Mouse (Mus musculus): ENCODE measurements around the gene Ccdc182.

The Ccdc182 gene

DNA sequence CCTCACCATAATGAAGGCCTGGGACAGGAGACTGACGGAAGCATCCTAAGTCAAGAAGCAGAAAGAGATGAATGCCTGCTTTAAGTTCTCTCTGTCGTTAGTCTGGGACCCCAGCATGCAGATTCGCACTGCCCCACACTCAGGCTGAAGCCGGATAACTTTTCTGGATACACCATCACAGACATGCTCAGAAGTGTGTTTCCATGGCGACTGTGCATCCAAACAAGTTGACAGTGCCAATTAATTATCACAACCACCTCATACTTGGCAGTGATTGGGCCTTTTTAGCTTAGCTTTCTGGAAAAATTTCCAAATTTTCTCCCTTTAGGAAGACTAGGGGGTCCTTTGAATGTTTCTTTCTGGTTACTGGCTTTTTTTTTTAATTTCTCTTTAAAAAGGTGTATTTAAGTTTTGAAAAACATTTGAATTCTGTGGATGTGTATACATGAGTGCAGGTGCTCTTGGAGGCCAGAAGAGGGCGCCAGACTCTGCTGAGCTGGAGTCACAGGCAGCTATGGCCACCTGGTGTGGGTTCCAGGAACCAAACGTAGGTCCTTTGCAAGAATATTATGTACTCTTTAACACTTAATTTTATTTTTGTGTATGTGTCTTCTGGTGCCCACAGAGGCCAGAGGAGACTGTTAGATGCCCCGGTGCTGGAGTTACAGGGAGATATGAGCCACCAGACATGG lies 12.3 kb upstream of the Ccdc182 start:
- no peak for DNase-seq (ENCODE audit: low spot score)

GRCm38 (mm10) chr11:88282516-88282915 lies 11.3 kb upstream of the Ccdc182 start:
- DNase-seq (ENCODE audit: low spot score) = no peak

GRCm38 (mm10) chr11:88286019-88286418 lies 7.8 kb upstream of the Ccdc182 start:
- DNase-seq (ENCODE audit: low spot score) = no peak

GRCm38 (mm10) chr11:88288400-88288799 lies 5.5 kb upstream of the Ccdc182 start:
- DNase-seq (ENCODE audit: low spot score) = no peak

GRCm38 (mm10) chr11:88288805-88289340 lies 5.0 kb upstream of the Ccdc182 start:
- DNase-seq (ENCODE audit: low spot score) = no peak

DNA sequence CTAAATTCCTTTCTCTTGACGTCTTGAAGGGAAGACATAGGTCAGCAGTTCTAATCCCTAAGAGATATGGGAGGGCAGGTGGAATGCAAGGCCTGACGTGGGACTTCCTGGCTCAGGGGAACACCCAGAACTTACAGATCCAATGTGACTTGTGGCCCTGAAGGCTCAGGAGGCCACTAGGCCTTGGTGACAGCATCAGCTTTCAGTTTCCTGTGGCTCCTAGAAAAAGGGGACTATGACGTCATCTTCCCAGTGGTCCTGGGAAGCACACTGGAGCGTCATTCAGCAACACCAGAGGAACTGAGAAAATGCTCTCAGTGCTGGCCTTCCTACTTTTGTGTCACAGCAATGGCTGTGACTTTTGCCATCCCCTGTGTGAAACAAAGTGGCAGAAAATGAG lies 2.6 kb upstream of the Ccdc182 start:
- no peak for DNase-seq (ENCODE audit: low spot score)

GRCm38 (mm10) chr11:88291688-88292087 lies 2.2 kb upstream of the Ccdc182 start:
- DNase-seq (ENCODE audit: low spot score) = no peak

DNA sequence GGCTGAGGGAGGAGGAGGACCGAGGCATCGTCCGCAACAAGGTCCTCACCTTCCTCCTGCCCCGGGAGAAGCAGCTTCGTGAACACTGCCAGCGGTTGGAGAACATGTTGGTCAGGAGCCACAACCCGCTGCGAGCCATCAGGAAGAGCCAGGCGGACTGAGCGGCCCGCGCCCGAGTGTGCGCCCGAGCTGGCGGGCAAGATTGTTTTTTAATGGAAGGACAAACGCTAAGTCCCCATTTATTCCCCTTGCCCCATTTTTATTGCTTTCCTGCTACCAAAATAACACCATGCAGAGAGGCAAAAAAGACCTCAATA lies 494 bp downstream of the Ccdc182 start:
- no peak for DNase-seq (ENCODE audit: low spot score)

DNA sequence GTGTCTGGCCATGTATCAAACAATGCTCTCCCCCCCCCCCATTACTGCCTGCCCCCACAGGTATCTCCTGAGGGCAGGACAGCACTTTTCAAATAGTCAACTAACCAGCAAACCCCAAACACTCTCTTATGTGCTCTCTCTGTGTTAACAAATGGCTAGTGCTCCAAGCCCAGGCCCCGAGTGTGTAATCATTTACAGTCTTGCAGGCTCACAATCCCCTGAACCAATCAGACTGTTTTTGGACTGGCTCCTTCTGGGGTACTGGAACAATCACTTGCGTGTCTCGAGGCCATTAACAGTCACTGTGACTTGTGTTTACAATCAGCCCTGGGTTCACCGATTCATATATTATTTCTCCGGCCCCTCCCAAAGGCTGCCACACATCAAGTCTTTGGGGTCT lies 1.4 kb downstream of the Ccdc182 start:
- DNase-seq (ENCODE audit: low spot score) = no peak

DNA sequence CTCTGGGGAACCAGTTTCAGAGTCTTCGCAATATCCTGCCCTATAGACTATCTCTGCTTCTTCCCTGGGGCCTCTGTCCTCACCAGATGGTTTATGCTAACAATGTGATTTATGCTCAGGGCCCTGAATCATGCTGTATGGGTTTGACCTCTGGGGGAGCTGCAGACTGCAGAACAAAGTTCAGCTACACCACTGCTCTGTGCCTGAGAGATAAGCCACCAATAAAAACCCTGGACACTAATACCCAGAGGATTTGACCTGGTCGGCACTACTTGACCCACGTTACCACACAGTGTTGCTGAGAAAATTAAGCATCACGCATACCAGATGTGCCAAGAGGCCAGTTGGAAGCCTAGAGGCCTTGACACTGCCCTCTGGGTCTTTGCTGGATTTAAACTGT lies 3.7 kb downstream of the Ccdc182 start:
- DNase-seq (ENCODE audit: low spot score) = no peak

DNA sequence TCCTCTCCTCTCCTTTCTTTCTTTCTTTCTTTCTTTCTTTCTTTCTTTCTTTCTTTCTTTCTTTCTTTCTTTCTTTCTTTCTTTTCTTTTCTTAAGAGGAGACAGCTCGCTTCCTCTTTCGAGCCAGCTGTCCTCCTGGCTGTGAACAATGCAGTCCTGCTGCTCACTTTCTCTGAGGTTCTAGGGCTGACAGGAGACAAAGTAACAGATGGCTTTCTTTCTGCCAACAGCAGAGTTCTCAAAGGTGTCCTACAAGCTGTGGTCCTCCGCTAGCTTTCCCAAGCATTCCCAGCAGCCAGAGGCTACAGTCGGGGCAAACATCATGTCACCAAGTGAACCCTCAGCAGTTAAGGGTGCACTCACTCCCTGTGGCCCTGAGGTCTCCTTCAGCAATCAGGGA lies 5.5 kb downstream of the Ccdc182 start:
- no peak for DNase-seq (ENCODE audit: low spot score)

- no peak for DNase-seq (ENCODE audit: low spot score)
Measured at GRCm38 (mm10) chr11:88301619-88302018, 7.8 kb downstream of the Ccdc182 start.

- DNase-seq (ENCODE audit: low spot score) = no peak
Measured at GRCm38 (mm10) chr11:88305759-88306158, 11.9 kb downstream of the Ccdc182 start.

GRCm38 (mm10) chr11:88307616-88308543 lies 14.0 kb downstream of the Ccdc182 start:
- DNase-seq (ENCODE audit: low spot score) = no peak

- no peak for DNase-seq (ENCODE audit: low spot score)
Measured at GRCm38 (mm10) chr11:88309059-88309700, 15.3 kb downstream of the Ccdc182 start.

GRCm38 (mm10) chr11:88310773-88311172 lies 16.9 kb downstream of the Ccdc182 start:
- no peak for DNase-seq (ENCODE audit: low spot score)

DNA sequence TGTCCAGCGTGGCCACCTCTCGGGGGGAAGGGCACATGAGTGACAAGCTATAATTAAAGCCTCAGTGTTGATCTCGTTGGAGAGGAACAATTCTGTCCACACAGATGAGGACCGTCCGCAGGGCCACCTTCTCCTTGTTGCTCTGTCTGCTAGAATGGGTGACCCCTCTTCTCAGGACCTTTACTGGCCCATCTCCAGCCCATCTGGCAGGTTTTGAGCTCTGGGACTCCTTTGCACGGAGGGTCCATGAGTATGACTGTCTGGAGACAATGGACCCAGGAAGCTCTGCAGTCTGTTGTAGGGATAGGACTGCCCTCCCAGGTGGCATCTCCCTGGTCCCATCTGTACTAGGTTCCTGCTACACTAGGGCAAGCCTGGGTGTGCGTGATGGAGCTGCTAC lies 17.7 kb downstream of the Ccdc182 start:
- DNase-seq (ENCODE audit: low spot score) = no peak

DNA sequence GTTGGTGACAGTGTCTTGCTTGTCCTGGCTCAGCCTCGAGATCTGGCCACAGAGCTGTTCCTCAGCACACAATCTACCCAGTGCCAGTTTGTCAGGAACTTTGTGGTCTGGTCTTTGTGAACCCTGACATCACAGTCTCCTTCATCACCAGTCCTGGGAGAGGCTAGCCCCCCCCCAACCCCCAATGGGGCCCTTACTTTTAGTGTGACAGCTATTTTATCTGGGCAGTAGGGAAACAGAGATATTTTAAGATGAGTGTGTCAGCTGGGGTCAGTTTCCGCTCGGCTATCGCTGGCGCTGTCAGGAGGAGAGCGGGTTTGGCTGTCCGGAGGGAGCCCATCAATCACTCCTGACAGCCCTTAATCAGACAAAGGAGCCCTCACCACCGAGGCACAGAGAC lies 19.7 kb downstream of the Ccdc182 start:
- no peak for DNase-seq (ENCODE audit: low spot score)

- no peak for DNase-seq (ENCODE audit: low spot score)
Measured at GRCm38 (mm10) chr11:88314471-88314870, 20.6 kb downstream of the Ccdc182 start.

DNA sequence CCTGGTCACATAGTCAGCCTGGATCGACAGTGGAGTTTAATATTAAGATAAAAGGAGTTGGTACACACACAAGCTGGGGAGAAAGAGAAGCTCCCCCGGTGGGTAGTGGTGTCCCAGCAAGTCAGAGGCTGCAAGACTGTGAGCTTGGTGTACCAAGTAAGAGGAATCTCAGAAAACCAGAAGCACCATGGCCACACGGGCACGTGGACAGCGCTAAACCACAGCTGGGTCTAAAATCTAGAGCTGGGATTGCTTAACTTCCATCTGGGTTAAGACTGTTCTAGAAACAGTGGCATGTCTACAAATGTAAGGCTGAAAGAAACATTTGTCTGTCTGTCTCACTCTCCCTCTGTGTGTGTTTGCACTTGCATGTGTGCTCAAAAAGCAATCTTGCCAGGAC lies 21.5 kb downstream of the Ccdc182 start:
- no peak for DNase-seq (ENCODE audit: low spot score)

GRCm38 (mm10) chr11:88318850-88319249 lies 25.0 kb downstream of the Ccdc182 start:
- DNase-seq (ENCODE audit: low spot score) = no peak

DNA sequence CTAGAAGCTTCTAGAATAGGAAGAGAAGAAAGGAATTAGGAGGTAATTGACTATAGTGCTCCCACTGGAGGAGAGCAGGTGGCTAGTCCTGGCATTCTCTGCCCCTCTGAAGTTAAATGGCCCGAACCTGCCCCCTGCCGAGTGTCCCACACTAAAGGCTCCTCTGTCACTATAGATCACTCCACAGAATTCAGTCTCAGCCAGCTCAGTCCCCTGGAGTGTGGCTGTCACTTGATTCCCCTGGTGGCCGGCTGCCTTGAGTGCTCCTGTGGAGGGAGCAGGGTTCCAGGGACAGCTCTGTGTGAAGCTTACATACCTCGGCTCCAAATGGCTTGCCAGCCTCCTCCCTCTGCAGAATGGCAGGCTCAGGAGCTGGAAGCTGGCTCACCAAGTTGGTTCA lies 33.2 kb downstream of the Ccdc182 start:
- DNase-seq (ENCODE audit: low spot score) = no peak

All from spleen, adult 12 weeks (tissue).